Mouse (Mus musculus) right cerebral cortex, postnatal 10 days (tissue): ENCODE measurements around the gene Nmur1.
"Not testable (repeated sequence)": the region's sequence is repeated elsewhere in the genome, so short reads cannot be mapped to it uniquely, and the experiment has no call there.

ENCODE experiments used
- DNase-seq, 2 experiments: peaks; one replicate each; pipeline ENCODE4 v3.0.0; 2021; ENCODE audit warnings: low spot score in 2 of 2

The Nmur1 gene

DNA sequence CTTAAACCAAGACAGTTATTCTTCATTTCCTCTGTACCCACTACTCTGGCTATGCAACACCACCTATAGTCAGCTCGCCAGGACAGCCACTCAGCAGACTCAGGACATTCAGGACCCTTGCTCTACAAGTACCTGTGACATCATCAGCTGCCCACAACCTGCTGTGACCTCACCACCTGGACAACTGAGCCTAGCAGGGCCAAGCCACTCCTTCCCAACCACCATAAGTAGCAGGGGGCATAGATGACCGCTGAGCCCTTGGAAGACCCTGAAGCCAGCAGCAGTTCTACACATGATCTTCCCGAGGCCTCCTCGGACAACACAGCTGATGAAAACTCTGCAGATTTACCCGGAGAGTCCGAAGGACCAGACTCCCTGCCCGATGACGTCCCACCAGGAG, at the start of gene Nmur1, which contains the start of gene Tex44:
TSS of gene Nmur1 (minus strand) at position 101 of the 400 bp plus-strand sequence.
TSS of gene Tex44 (plus strand) at position 202 of the 400 bp plus-strand sequence.
- DNase-seq, result no peak

DNA sequence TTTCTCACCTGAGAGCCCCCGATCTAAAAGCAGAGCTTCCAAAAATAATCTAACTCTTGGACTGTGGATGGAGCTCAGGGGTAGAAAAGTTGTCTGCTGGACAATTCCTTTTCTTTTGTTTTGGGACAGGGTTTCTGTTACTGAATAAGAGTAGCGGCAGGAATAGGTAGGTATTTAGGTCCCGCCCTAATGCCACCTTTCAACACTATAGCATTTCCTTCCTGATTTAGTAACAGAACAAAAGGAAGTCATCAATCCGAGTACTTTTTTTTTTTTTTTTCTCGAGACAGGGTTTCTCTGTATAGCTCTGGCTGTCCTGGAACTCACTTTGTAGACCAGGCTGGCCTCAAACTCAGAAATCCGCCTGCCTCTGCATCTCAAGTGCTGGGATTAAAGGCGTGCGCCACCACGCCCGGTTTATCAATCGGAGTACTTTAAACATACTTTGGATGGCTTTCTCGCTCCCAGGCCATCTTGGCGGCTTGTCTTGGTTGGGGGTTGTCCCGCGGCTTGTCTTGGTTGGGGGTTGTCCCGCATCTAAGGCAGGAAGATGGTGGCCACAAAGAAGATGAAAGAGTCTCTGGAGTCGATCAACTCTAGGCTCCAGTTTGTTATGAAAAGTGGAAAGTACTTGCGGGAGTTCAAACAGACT, 47.2 kb upstream of the Nmur1 start:
- no peak for DNase-seq

DNA sequence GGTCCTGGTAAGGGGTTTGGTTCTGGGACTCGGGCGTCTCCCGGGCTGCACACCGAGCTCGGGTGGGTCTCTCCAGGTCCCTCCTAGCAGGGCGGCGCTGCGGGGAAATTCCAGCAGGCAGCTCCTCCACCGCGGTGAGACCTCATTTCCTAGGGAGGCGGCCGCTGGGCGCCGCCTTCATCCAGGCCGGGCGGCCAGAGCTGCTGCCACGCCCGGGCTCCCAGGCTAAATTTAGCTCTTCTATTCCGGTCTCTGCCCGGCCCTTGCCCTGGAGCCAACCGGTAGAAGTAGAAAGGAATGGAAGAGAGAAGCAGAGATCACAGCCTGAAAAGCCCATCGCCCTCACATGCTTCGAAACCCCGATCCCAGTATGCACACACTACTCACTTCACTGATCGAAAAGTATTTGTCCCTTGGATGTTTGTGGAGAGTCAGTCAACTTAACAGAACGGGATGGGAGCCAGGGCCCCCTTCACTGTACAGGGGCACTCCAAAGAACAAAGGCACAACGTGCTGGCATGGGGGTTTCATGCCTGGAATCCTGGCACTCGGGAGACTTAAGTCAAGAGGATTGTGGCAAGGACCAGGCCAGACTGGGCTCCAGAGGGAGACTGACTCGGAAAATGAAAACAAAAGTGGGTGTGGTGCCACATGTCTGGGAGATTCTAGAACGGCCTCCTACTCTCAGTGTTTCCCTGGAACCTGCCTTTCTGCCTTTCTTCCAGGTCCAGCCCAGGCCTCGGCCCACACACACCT, 46.3 kb upstream of the Nmur1 start:
- peak in 1 of 2 experiments; percentile 45 for DNase-seq

DNA sequence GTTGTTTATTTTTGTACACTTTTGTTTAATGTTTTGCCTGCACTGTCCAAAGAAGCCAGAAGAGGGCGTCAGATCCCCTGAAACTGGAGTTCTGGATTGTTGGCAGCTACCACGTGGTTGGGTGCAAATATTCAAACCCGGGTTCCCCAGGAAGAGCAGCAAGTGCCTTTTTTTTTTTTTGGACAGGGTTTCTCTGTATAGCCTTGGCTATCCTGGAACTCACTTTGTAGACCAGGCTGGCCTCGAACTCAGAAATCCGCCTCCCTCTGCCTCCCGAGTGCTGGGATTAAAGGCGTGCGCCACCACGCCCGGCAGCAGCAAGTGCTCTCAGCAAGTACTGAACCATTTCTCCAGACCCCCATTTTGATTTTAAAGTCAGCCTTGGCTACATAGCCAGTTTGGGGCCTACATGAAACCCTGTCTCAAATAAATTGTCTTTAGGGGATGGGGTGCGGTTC, 45.5 kb upstream of the Nmur1 start:
- not testable (repeated sequence) for DNase-seq

DNA sequence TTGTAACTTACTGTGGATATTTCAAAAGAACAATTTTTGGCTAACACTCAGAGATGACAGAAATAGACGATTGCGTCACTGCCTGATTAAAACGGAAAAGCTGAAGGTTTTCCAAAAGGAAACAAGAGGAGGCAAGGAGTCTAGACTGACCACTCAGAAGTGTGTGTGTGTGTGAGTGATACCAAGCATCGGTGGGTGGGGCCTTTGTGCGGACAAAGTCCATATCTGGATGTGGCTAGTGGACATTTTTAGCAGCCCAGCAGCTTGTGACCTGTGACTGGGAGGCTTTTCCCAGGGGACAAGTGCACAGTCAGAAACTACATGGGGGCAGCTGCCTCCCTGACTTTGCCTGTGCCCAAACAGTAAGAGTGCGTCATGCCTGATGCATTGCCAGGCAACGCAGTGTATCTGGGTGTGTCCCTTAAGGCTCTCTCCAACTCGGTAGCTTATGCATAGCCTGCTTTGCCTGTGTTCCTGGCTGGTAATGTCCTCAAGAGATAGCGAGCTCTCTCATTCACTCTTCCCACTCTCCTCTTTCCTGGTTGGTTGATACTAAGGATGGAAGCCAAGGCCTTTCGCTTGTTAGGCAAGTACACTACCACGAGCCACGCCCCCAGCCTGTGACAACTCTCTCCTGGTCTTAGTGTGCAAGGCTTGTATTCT, 44.6 kb upstream of the Nmur1 start:
- peak; percentile 61 to 79 for DNase-seq

DNA sequence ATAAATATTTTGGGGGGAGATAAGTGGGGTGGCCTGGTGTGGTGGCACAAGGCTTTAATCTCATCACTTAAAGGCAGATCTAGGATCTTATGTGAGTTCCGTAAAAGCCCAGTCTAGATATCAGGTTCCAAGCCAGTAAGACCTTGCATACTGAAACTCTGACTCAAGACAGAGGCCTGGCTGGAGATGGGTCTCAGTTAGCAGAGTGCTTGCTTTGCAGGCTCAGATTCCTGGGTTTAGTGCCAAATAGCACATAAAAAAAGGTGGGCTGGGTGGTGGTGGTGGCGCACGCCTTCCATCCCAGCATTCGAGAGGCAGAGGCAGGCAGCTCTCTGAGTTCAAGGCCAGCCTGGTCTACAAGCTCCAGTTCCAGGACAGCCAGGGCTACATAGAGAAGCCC, 43.8 kb upstream of the Nmur1 start:
- no peak for DNase-seq

DNA sequence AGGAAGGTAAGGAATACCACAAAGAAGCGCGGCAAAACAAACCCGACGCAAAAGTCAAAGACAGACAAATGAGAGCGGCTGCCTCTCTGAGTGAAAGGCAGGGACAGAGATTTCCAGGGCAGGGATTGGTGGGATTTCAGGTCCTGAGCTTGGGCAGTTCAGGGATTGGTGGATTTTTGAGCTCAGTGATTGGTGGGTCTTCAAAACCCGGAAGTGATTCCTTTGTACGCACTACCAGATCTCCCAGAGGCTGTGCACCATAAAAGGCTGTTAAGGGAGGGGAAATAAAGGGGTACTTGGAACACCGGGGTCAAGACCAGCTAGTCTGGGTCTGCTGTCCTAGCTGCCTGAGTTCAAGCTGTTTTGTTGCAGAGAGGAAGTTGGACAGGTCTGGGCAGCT, 41.4 kb upstream of the Nmur1 start:
- no peak for DNase-seq

DNA sequence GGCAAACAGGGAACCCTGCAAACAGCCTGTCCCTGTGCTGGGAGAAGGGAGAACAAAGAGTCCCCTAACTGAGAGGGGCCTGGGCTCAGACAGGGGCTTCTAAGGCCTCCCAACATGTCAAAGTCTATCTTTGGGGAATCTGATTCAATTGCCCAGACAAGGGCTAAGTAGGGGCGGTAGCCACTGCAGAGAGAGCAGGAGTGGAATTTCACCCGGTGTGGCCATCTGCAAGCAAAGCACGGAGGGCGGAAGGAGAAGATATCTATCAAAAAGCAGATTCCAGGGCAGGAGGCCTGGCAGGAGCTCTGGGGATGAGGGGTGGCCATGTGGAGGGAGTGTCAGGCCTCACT, 38.8 kb upstream of the Nmur1 start:
- DNase-seq, result no peak

DNA sequence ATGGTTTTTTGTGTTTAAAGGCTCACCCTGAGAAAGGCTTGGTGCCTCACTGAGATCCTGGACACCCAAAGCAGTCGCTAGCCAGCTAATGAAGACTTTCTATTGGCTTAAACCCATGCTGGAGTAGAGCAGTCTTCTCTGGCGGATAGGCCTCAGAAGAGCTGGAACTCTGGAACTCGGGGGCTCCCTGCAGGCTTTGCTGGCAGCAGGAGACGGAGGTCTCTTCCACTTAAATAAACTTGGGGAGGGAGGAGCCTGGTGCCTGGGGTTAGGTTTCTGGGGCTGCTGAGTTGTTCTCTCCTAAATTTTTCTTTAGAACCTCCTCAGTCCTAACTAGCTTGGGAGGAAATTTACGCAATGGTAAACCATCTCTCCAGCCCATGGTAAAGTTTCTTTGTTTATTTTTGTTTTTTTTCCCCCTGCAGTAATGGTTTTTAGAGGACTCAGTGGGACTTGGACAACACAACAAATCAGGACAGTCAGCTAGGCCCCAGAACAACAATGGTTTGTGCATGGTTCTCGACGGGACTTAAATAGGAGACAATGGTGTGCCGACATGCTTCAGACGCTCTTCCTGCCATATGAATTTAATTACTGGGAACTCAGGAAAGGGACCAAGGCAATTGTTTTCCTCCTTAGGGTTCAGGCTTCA, 38.3 kb upstream of the Nmur1 start:
- no peak for DNase-seq

DNA sequence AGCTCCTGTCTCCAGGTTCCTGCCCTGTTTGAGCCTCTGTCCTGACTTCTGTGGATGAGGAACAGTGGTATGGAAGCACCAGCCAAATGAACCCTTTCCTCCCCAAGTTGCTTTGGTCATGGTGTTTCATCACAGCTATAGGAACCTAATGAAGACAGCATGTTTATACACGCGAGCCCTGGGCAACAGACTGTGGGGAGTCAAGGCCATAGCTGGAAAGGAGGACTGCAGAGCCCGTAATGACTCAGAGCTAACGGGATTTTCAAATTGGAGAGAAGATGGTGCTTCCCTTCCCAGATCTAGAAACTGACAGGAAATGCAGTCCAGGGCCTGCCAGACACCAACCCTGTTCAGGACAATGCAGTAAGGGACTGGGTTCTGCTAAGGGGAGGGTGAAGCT, 33.3 kb upstream of the Nmur1 start:
- DNase-seq, result no peak

DNA sequence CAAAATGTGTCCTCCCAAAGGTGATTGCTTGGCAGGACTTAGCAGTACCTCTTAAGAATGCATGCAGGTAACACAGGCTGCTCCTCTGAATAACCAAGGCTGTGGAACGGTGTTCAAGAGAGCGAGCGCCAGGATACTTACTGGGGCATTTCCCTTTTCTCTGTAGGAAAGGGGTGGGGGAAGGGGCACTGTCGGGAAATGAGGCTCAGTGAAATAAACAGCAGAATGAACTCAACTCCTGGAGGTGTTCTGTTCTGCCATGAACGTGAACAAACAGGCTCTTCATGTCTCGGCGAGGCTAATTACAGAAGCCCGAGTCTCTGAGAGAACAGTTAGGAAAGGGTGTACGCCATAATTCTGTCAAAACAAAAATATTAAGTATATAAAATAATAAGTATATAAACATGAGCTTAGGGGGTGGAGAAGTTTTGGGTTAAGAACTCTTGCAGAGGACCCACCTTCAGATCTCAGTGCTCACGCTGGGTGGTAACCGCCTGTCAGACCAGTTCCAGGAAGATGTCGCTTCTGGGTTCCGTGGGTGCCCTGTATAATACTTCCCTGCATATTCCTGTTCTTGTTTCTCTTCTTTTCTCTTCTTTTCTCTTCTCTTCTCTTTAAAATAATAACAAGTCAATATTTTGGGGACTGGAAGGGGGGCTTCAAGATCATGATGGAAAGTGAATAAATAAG, 31.0 kb upstream of the Nmur1 start:
- no peak for DNase-seq

DNA sequence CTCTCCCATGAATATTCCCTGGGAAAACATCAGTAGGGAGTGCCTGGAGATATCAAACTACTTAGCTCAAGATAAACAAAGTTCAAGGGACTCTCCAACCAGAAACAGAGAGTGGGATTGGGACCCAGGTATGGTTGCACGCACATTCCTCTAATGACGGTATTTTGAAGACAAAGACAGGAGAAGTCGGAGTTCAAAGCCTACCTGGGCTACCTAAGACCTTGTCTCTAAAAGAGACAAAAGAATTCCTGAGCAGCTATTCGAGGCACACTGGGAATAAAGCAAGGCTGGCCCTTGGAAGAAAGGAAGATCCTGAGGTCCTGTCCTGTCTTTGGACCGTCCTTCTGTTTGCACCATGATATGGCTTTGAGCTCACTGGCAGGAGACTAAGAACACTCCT, 26.7 kb upstream of the Nmur1 start:
- DNase-seq, result no peak

DNA sequence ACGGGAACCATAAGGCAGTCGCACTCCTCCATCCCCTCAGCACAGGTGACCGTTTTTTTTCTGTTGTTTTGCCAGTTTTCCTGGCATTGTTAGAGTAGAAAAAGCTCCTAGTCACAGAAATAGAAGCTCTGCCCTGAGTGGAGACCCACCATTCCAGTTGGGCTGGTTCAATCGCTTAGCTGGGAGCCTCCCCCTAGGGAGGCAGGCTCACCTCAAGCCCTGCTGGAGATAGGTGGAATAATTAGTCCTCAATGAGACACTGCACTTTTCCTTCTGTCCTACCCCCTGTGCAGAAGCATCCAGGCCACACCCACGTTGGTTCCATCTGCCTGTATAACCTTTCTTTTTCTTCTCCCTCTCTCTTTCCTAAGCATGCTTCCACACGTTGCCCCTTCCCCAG, 23.9 kb upstream of the Nmur1 start:
- no peak for DNase-seq

DNA sequence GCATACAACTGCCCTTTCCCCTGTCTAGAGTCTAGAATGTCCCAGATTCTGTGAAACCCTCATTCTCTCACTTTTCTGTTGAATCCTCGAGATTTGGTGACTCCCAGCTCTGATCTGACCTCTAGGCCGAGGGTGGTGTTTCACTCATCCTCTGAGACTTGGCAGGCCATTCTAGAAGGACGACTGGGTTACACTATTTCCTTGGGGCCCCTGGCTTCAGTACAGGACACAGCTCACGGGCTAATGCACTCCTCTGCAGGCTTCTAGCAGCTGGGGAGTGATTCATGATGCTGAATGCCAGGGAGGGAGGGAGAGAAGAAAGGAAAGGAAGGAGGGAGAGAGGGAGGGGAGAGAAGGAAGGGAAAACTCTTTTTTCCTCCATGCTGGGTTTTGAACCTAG, 22.2 kb upstream of the Nmur1 start:
- DNase-seq, result no peak

DNA sequence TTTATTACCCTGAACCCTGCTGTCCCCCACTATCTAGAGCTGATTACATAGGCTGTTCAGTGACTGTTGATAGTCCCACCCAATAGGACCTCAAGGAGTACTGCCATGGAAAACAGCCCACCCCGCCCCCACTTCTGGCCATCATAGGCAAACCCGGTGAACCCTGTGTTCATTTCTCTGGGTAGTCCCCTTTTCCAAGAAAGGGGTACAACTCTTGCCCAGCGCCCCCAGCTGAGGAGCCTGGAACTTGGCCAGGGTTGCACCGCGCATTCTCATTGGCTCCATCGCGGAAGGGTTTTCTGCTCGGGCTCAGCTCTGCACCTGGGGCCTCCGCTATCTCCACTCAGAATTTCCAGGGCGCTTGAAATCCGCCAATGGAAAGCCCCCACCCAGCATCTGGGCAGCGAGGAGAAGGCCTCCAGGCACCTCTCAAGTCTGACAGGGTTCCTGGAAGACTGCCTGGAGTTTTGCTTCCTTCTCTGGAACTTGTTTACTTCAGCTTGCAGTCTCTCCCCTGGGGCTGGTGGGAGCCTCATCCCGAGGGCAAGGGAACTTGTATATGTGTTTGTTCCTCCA, 21.7 kb upstream of the Nmur1 start:
- DNase-seq, result no peak

DNA sequence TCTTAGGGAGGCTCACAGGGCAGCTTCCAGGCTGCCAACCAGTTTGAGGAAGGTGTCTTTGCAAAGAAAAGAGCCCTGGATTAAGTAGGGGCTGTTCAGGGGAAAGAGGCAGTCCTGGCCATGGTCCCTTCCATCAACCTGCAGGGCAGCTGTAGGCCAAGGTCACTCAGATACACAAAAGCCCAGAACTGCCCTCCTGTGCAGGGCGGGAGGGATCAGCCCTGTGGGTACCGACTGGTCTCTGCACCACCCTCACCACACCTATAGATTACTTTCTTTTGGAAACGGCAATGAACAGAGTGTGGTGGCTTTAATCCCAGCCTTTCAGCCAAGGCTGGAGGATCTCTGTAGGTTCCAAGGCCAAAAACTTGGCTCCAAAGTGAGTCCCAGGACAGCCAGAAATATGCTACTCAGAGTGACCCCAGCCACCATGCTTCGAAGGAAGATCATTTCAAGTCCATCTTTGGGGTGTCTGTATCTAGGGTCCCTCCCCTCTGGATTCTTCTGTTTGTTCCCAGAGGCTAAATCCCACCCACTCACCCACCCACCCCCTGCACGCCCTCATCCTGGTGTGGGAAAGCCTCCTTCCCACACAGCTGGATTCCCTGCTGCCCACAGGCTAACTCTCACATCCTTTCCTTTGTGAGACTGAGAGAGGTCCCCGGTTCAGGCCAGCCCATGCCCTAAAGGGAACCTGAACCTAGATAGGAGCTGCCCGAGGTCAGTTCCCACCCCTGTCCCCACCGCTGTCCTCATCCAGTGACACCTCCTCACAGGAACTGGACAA, 17.6 kb upstream of the Nmur1 start:
- no peak for DNase-seq

DNA sequence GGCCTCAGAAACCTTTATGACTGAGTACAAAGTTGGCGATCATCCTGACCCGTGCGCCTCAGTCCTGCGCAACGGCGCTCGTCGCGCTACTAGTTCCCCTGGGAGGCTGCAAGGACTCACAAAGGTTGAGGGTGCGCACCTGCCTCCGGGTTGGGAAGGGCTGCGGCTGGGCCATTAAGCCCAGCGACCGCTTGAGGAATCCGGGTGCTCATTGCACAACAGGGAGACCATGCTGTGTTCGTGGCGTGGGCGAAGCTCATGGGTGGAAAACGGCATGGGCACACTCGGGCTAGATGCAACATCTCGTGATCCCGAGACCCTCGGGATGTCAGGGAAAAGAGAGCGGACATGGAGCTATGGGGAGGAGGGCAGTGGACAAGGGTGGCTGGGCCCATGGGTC, 16.8 kb upstream of the Nmur1 start:
- peak; percentile 47 to 58 for DNase-seq

DNA sequence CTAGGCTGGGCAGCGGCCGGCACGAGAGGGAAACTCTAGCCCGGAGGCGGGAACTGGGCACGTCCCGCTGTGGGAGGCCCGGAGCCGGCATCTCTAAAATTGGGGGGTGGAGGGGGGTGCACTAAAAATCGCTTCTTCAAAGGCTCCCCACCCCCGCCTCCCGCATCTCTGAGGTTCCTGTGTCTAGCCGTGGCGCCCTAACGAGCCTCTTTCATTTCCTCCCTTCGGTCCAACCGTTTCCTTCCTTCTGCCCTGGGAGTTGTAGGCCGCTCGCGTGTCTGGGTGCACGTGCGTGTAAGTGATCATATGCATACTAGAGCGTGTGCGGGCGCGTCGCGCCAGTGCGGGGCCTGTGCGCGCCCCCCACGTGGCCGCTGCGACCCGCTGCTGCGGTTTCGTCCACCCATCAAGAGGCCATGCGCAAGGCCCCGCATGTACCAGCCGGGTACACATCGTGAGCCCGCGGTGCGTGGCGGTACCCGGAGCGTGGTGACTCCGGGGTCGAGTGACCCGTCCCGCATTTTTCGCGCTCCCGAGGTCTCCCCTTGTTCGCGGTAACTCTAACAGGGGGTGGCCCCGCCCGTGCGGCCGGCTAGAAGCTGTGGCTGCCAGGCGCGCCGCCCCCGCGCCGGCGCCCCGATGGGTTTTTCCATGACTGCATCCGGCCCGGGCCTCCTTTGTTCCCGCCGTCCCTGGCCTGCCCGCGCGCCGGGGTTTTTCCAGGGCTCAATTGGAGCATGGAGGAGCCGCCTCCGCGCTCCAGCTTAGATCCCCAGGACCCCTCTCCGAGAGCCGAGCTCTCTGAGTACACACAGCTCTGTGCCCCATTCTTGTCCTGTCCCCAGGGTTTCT, 16.2 kb upstream of the Nmur1 start:
- DNase-seq, result peak; percentile 89 to 91

DNA sequence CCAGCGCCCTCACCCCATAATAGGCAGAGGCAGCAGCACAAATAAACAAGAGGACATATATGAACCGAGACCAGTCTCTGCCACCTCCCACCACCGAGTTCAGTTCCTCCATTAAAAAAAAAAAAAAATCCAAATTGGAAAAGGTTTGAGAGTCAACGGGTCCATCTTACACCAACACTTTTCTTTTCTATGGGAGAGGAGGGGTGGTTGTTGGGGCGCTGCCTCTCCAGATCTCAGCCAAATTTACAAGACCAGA, 15.6 kb upstream of the Nmur1 start:
- DNase-seq, result no peak
